Mouse (Mus musculus): ENCODE measurements around the gene Cyp4x1. TPM values are rescaled to one million over a fixed set of nuclear protein-coding genes. Genes with fewer than 3 reads are reported as not detected.

Cyp4x1 gene
- polyA plus RNA-seq, 1 experiment from 2014 or later = 11.5 TPM

DNA sequence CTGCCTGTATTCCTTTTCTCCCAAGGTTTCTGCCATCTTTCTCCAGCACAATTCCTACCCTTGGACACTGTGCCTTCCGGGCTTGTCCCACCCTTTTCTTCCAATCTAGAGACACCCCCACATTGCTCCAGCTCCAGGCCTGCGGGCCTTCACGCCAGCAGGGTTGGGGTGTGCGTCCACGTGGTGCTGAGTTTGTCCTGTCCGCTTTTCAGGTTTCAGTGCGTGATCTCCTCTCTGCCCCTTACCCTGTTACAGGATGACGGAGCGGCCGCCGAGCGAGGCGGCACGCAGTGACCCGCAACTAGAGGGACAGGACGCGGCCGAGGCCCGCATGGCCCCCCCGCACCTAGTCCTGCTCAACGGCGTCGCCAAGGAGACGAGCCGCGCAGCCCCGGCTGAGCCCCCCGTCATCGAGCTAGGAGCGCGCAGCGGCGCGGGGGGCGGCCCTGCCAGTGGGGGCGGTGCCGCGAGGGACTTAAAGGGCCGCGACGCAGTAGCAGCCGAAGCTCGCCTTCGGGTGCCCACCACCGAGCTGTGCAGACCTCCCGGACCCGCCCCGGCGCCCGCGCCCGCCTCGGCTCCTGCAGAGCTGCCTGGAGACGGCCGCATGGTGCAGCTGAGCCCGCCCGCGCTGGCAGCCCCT is 71.1 kb downstream of the Cyp4x1 start:
- H3K36me3 ChIP-seq = no peaks in the 10 kb centered on the region
- peak overlapping the region; percentile 46 for H3K4me3 ChIP-seq
- under 1% methylated on average over 55 of the region's 58 CpGs for WGBS
- H3K4me2 ChIP-seq = peak overlapping the region; percentile 96
- peaks cover 74% of the 10 kb centered on the region for H3K27me3 ChIP-seq
- peaks cover 19% of the 10 kb centered on the region for H3K4me1 ChIP-seq (replicated peaks)
- peak; percentile 80 for ATAC-seq (ENCODE audit: low FRiP score, low read depth)
- no peaks in the 10 kb centered on the region for H3K9me3 ChIP-seq
- no peak overlapping the region for H3K27ac ChIP-seq (replicated peaks)
- H3K9ac ChIP-seq = peak overlapping the region; percentile 49

DNA sequence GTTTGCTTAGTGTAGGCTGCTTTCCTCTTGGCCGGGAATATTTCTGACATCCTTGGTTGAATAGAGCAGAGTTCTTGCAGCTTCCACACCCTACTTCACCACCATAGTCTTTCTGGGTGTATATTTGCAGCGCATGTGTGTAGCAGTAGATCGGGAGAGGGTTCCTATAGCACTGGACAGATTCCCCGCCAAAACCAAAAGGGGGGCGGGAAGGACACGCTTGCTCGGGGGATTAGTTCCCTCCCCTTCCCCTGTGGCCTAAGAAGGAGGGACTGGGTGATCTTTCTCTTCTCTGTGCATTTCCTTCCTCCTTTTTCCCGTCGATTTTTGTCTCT is 71.6 kb downstream of the Cyp4x1 start:
- no peak for ATAC-seq (ENCODE audit: low FRiP score, low read depth)
- Histone ChIP-seq H3K4me1 (replicated peaks) (peaks cover 19% of the 10 kb centered on the region), H3K27me3 (peaks cover 79% of the 10 kb centered on the region), H3K27ac (replicated peaks) (no peak overlapping the region), H3K9me3 (no peaks in the 10 kb centered on the region), H3K4me3 (peak overlapping the region; percentile 46), H3K9ac (peak overlapping the region; percentile 49; the same call in 1 of the 2 replicates), H3K36me3 (no peaks in the 10 kb centered on the region), H3K4me2 (peak overlapping the region; percentile 96)
- WGBS = 4% methylated on average over 9 of the region's 9 CpGs

DNA sequence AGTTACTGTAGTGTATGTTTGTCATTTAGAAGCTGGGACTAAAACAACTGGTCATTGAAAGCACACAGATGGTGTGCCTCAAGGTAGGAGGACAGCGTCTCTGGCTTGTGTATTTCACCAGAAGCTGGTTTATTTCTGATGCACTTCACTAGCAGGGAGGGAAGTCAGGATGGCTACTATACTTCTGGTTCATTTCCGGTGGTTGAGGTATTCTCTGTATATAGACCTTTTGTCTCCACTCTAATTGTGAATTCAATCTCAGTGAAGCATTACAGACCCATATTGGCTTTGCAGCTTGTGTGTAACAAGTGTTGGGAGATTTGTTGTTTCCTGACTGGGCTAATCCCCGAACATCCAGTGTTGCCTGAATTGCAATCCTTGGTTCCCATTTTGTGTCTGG is 73.3 kb downstream of the Cyp4x1 start:
- Histone ChIP-seq H3K9ac (no peak overlapping the region), H3K27ac (replicated peaks) (no peak overlapping the region), H3K4me1 (replicated peaks) (peaks cover 27% of the 10 kb centered on the region), H3K27me3 (peaks cover 73% of the 10 kb centered on the region), H3K36me3 (no peaks in the 10 kb centered on the region), H3K4me2 (peak overlapping the region; percentile 8; the same call in 1 of the 2 replicates), H3K9me3 (no peaks in the 10 kb centered on the region), H3K4me3 (peak overlapping the region; percentile 32)
- WGBS = 14% methylated on average over 3 of the region's 3 CpGs
- no peak for ATAC-seq (ENCODE audit: low FRiP score, low read depth)

DNA sequence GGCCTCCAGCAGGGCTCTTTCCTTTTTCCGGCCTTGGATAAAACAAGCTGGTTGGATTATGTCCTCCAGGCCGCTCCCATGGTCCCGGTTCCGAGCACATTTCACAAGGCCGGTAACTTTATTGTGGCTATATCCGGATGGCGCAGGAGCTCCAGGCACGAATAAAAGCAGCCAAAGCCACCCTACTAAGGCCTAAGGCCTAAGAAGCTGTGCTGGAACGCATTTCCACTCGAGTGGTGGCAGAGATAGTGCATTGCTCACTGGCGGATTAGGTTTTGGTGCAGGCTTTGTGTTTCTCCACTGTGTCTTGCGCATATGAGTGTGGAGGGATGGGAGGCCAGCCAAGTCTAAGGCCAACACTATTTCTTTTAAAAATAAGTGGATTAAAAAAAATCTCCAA is 74.2 kb downstream of the Cyp4x1 start:
- 6% methylated on average over 12 of the region's 12 CpGs for WGBS
- H3K9me3 ChIP-seq = no peaks in the 10 kb centered on the region
- no peak overlapping the region for H3K9ac ChIP-seq
- H3K4me2 ChIP-seq = peak overlapping the region; percentile 29; the same call in 1 of the 2 replicates
- H3K4me1 ChIP-seq (replicated peaks) = peaks cover 27% of the 10 kb centered on the region
- ATAC-seq (ENCODE audit: low FRiP score, low read depth) = no peak
- no peaks in the 10 kb centered on the region for H3K36me3 ChIP-seq
- H3K27me3 ChIP-seq = peaks cover 73% of the 10 kb centered on the region
- 0 out of 2 replicates have a peak overlapping the region, but pooled peaks have one; percentile 5 for H3K27ac ChIP-seq (replicated peaks)
- peak overlapping the region; percentile 32 for H3K4me3 ChIP-seq

DNA sequence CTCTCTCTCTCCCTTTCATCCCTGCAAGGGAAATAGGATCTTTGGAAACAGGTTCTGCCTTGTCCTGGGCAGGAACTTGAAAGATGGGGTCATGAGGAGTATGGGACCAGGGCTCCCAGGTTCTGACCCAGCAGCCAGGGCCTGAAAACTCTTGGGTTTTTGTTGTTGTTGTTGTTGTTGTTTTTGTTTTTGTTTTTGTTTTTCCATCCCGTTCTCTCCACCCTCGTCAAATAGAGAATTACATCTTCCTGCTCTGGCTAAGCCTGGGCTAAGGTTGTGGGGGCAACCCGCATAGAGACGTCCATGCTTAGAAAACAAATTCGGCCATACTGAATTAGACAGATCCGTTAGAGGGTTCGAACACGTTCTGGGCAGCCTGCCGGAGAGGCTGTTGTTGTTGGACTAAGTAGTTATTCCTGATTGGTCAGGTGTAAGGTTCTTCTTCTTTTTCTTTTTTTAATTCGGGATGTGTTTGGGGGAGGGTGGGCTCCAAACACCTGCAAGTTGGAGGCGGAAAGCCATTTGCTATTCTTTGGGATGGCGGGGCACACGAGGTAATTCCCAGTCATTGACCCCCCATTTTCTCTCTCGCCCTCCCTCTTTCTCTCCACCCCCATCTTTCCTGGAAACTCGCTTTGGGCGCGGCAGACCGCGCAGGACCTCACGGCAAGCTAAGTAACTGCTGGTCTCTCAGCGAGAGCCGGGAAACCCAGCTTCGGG is 75.0 kb downstream of the Cyp4x1 start:
- ATAC-seq (ENCODE audit: low FRiP score, low read depth) = no peak
- peaks cover 73% of the 10 kb centered on the region for H3K27me3 ChIP-seq
- H3K4me1 ChIP-seq (replicated peaks) = peaks cover 25% of the 10 kb centered on the region
- no peaks in the 10 kb centered on the region for H3K9me3 ChIP-seq
- H3K36me3 ChIP-seq = no peaks in the 10 kb centered on the region
- 1% methylated on average over 23 of the region's 23 CpGs for WGBS
- no peak overlapping the region for H3K9ac ChIP-seq
- peak overlapping the region; percentile 78 for H3K27ac ChIP-seq (replicated peaks)
- peak overlapping the region; percentile 29 for H3K4me2 ChIP-seq
- H3K4me3 ChIP-seq = peak overlapping the region; percentile 32

DNA sequence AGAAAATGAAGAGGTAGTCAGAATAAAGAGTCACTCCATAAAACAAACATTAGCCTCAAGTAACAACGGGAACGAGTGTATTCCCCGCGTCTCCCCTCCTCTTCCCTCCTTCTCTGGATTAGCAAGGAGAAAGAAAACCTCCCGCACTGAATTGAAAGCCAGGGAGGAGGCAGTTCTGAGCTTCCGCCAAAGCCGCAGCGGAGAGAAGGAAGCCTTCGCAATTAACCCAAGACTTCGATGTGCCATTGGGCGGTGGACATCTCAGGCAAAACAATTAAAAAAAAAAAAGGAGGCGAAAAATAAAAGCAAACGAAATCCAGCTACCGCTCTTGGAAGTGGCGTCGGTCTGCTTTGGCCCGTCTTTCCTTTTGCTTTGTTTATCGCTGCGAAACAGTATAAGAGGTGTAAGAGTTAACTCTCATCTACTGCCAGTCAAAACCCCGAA is 75.7 kb downstream of the Cyp4x1 start:
- Histone ChIP-seq H3K4me3 (peak overlapping the region; percentile 32), H3K36me3 (no peaks in the 10 kb centered on the region), H3K4me1 (replicated peaks) (peaks cover 18% of the 10 kb centered on the region), H3K4me2 (peak overlapping the region; percentile 29; the same call in 1 of the 2 replicates), H3K27me3 (peaks cover 73% of the 10 kb centered on the region), H3K9ac (0 out of 2 replicates have a peak overlapping the region, but pooled peaks have one; percentile 5), H3K27ac (replicated peaks) (peak overlapping the region; percentile 78), H3K9me3 (no peaks in the 10 kb centered on the region)
- ATAC-seq (ENCODE audit: low FRiP score, low read depth) = no peak
- WGBS = under 1% methylated on average over 20 of the region's 20 CpGs

DNA sequence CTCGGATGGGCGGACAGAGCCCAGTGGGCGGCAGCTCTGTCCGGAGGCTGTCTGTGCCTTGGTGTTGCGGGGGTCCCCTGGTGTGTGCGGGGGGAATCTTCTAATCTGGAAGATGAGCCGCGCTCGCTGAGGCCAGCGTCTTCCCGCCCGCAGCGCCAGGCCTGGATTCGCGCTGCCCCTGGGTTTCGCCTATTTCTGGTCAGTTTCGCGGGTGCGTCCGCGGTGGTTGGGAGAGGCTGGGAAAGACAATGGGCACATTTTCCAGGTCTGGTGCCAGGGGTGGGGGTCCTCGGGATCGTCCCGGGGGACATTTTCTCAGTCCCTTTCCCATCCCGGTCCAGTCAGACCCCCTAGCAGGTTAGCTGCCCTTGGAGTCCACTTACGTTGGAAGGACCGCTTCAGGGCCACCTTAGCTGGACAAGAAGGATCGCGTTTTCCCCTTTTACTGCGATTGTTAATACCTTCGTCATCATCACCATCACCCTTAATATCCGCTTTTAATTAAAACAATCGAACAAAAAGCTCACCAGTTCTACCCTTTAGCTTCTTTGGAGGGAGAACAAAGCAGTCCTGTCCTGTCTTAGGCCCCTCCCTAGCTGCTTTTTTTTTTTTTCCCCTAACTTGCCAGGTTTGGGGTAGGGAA is 76.3 kb downstream of the Cyp4x1 start:
- H3K9ac ChIP-seq = peak overlapping the region; percentile 5; the same call in 1 of the 2 replicates
- peak; percentile 19; the same call in 1 of the 2 replicates for ATAC-seq (ENCODE audit: low FRiP score, low read depth)
- H3K27ac ChIP-seq (replicated peaks) = peak overlapping the region; percentile 78
- H3K4me3 ChIP-seq = peak overlapping the region; percentile 32
- WGBS = under 1% methylated on average over 33 of the region's 33 CpGs
- no peaks in the 10 kb centered on the region for H3K36me3 ChIP-seq
- peak overlapping the region; percentile 50; the same call in 1 of the 2 replicates for H3K4me2 ChIP-seq
- no peaks in the 10 kb centered on the region for H3K9me3 ChIP-seq
- H3K4me1 ChIP-seq (replicated peaks) = peaks cover 14% of the 10 kb centered on the region
- peaks cover 75% of the 10 kb centered on the region for H3K27me3 ChIP-seq

DNA sequence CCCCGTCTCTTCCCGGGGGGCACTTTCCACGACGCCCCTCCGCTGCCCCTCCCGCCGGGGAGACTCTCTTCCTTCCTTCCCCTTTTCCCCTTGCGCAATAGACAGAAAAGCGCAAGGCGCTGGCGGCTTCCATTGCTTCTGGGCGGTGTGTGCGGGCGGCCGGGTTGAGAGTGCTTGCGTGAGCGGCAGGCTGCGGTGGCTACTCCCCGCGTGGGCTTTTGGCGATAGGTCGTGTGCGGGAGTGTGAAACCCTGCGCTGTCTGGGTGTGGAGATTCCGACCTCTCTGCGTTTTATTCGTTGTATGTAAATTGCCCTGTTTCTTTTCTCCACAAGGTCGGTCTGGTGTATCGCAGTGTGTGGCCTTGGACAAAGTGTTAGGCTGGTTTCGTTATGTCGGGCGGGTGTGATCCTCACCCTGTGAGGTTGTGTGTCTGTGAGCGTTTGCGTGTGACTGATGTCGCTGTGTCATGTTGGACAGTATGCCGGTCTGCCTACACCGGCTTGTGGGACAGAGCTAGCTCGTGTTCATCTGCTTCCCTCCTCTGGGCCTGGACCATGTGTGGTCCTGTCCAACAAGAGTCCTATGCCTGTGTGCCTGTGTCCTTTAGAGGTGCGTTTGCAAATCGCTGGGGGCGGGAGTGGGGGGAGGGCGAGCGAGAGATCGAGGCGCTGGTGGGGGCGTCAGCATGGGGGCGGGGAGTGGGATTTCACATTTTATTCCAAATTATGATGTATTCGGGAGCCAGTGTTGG is 77.0 kb downstream of the Cyp4x1 start:
- Histone ChIP-seq H3K9me3 (no peaks in the 10 kb centered on the region), H3K9ac (peak overlapping the region; percentile 34), H3K27ac (replicated peaks) (peak overlapping the region; percentile 78), H3K4me3 (peak overlapping the region; percentile 32), H3K27me3 (peaks cover 75% of the 10 kb centered on the region), H3K36me3 (no peaks in the 10 kb centered on the region), H3K4me2 (peak overlapping the region; percentile 50), H3K4me1 (replicated peaks) (peaks cover 17% of the 10 kb centered on the region)
- ATAC-seq (ENCODE audit: low FRiP score, low read depth) = peak; percentile 80
- under 1% methylated on average over 48 of the region's 48 CpGs for WGBS

DNA sequence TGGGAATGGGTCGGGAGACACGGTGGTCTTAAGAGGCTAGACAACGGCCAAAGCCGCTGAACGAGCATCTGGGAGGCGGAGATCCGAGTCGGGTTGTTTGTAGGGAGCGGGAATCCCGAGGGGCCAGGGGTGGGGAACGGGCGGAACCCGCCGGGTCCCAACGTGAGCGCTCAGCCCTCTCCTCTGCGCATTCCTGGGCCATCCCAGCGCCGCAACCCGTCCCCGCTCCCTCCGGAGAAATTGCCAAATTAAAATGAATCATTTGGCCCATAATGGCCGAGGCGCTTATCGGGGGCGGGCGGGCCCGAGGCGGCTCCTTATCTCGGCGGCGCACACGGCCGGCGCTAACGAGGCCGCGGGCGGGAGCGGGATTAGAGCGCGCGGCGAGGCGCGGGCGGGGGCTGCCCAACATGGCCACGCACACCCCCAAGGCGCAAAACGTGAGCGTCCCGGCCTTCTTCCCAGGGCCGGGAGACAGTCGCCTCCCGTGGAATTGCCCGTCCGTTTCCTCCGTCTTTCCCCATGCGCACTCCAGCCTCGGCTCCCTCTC is 77.6 kb downstream of the Cyp4x1 start, which contains the start of gene Tal1:
Tal1 (plus strand) TSS at position 56 of the 550 bp plus-strand sequence.
- Histone ChIP-seq H3K27me3 (peaks cover 75% of the 10 kb centered on the region), H3K36me3 (no peaks in the 10 kb centered on the region), H3K9ac (peak within 1 kb of the TSS; percentile 34), H3K27ac (replicated peaks) (peak within 1 kb of the TSS; percentile 78), H3K4me1 (replicated peaks) (peaks cover 17% of the 10 kb centered on the region), H3K4me2 (peak within 1 kb of the TSS; percentile 50), H3K4me3 (peak within 1 kb of the TSS; percentile 32), H3K9me3 (no peaks in the 10 kb centered on the region)
- peak; percentile 46; the same call in 1 of the 2 replicates for ATAC-seq (ENCODE audit: low FRiP score, low read depth)
- under 1% methylated on average over 58 of the region's 60 CpGs for WGBS

Data from hindbrain, embryonic 15.5 days (tissue).